In the genomic region with DNA sequence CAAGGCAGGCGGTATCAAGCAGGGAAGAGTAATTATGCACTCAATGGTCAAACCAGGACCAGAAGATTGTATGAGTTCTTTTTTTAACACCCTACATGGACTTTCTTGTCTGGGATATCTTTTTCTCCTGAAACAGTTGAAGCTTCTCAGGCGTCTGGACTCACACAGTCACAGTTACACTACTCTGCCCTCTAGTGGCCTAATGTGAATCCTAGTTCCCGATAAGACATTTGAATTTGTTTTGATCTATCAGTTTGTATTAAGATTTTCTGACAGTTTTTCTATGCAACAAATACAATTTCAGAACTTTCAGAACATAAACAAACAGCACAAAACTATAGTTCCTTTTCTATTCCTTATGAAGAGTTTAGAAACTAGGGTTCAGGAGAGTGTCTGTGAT, we compare ENCODE assay signal across 10 mouse cellular contexts. TPM values are rescaled to one million over a fixed set of nuclear protein-coding genes. Genes with fewer than 3 reads are reported as not detected.
DNase-seq lines count a peak whose midpoint lies in the region; ATAC-seq and TF ChIP-seq lines count a peak whose summit lies in the region.
"Had no signal": no experiment of that assay in that cellular context is flagged by ENCODE, and none has a peak within 500 bp of the region (broad histone marks: within the 10 kb centered on the region; RNA-seq: fewer than 3 reads in every experiment).

No protein-coding gene starts in this region.

- peak; percentile 71; the same call in 1 of the 2 replicates for TF ChIP-seq CTCF in brain, embryonic 14.5 days (IDR thresholded peaks at IDR 0.05; ENCODE audit: borderline replicate concordance, extremely low read depth, insufficient read depth, insufficient read length)

- DNase-seq in CD4-positive, CD25-positive, alpha-beta regulatory T cell, adult 2 months (ENCODE audit: low read depth, low spot score) = peak; percentile 14
- peak; percentile 56 for DNase-seq in layer of hippocampus, adult 11-12 months (ENCODE audit: low spot score)
- DNase-seq in layer of hippocampus, postnatal 36 days = no peak
- DNase-seq in brain, embryonic 14.5 days (ENCODE audit: low read depth) = peak; percentile 89
- DNase-seq in hindlimb bud, embryonic 11.5 days (ENCODE audit: extremely low spot score, low read depth, low spot score) = peak; percentile 57
- peak; percentile 79 for DNase-seq in retina, postnatal 1 day
- no peak for DNase-seq in thymus, postnatal 36 days

- ATAC-seq in CD4-positive, CD25-positive, alpha-beta regulatory T cell, adult 4 months = no peak

- TF ChIP-seq POLR2A in brain, embryonic 14.5 days (IDR thresholded peaks at IDR 0.05; ENCODE audit: borderline replicate concordance, extremely low read depth, insufficient read depth, insufficient read length, poor library complexity, severe bottlenecking) = no peak

RNA-seq across cellular contexts. Expression of a gene that starts 17.7 kb away (rescaled TPM):
- polyA plus RNA-seq in CD4-positive, CD25-positive, alpha-beta regulatory T cell, adult 4 months (2017; shearing (Covaris generic)) = 1 to 10 TPM; 1.9 to 2.2 TPM
- 10 to 100 TPM; 70.0 to 81.5 TPM for total RNA-seq in layer of hippocampus, postnatal 36 days (2021)
- 12.1 and 12.4 TPM in 2 replicates for polyA plus RNA-seq in brain, embryonic 14.5 days (2012; rRNA removed)

RNA-seq across cellular contexts. Expression of a gene that starts 51.0 kb away (rescaled TPM):
- polyA plus RNA-seq in CD4-positive, CD25-positive, alpha-beta regulatory T cell, adult 4 months (2017; shearing (Covaris generic)) = not detected
- not detected for total RNA-seq in layer of hippocampus, postnatal 36 days (2021)
- polyA plus RNA-seq in brain, embryonic 14.5 days (2012; rRNA removed) = not detected in 2 replicates
- polyA plus RNA-seq: C2C12; frontal cortex, adult 2 months had no signal

Comparison
In these comparisons a context has a peak if more than half of its experiments do, and no peak if none do; other contexts are left out.
1. DNase-seq: peak in CD4-positive, CD25-positive, alpha-beta regulatory T cell, adult 2 months (single experiment), layer of hippocampus, adult 11-12 months (single experiment), brain, embryonic 14.5 days (single experiment), hindlimb bud, embryonic 11.5 days (single experiment) and retina, postnatal 1 day (single experiment); none in layer of hippocampus, postnatal 36 days (0 of 2) and thymus, postnatal 36 days (0 of 2).